Mouse (Mus musculus): ENCODE data around the gene Chmp2a. TPM values are rescaled to one million over a fixed set of nuclear protein-coding genes. Genes with fewer than 3 reads are reported as not detected.

Gene Chmp2a
- polyA plus RNA-seq (2017; shearing (Covaris generic)) = 163 TPM

DNA sequence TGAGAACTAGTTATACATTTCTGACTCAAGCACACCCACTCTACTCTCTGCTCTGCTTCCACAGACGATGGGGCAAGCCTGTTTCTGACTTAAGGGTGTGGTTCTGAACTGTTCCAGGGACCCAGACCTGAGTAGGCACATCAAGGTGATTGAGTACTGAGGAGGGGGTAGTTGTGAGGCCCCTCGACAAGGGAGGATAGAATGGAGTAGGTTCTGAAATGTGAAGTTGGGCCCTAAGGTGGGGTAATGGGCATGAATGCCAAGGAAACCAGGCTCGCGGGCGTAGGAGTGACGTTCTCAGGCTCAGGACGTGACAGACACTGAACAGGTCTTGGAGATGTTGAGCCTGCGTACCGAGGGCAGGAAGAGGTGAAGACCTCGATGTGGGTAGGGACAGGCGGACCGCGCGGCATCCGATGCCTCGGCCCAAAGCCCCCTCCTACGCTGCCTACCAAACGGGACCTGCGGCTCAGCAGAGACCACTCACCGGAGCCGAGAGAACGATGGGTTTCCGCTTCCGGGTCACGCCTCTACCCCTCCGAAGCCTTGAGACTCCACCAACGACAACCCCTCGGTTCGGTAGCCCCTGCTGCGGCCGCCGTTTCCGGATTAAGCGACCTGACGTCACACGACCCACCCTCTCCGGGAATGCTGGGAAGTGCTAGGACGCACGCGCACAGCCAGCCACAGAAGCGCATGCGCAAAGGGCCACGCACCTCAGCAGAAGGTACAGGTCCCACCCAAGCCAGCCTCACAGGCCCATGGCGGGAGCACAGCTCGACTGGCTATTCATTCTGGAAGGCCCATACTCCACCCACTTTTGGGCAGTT is at the start of gene Chmp2a:
Gene Chmp2a, minus strand, starts transcription at position 660 of the 830 bp plus-strand sequence.

DNA sequence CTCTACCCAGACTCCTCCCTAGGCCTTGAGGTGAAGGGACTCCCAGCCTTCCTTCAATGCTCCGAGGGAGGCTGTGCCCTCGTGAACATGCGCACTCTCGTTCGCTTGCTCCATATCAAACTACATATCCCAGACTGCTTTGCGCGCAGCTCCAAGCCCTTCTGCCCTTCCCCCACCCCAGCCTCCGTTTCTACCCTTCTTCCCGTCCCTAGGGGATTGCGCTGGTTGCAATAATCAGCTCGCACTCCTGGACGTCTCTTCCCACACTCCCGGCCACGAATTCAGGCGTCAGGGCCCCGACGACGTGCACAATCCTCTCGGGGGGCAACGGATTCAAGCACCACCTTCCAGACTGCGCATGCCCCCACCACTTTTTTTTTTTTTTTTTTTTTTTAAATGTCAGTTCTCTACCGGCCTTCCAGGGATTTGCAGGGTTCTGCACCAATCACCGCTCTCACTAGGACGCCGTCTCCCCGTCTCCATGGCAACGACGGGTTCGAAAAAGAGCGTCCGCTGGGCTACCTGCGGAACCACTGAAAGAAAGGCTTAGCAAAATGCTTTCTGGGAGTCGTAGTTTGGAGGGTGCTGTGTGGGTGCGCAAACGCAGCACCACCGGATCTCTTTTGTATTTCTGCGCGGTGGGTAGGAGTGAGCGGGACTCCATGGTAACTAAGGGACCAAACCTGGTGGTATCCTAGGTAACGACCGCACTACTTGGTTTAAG is 19.8 kb upstream of the Chmp2a start, which contains the start of gene Mzf1:
Gene Mzf1, minus strand, starts transcription at position 478 of the 724 bp plus-strand sequence.

DNA sequence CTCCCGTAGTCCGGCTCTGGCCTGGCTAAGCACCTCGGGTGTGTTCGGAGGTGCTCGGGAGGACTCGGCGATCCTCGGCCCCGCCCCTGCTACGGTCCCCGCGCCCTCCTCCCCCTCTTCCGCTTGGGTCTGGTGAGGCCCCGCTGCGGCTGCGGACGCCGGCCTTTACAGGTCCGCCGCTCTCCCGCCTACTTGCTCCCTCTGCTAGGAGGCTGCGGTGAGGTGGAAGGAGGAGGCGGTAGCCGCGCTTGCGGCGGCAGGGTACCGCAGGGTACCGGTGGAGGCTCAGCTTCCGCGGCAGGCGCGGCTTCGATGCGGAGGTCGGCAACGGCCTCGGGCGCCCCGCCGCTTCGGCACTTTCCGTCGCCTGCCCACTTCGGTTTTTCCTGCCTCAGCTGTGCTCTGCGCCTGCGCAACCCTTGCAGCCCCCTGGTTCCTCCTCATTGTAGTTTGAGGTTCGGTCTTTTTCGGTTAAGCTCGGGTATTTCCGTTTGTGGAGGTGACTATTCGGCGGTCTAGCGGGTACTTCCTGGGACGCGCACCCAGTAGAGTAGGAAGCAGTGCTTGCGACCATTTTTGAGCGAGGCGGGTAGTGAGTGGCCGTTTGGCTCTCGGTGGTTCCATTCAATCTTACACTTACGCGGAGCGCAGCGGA is 3.4 kb upstream of the Chmp2a start, which contains the start of gene Ube2m:
Gene Ube2m, minus strand, starts transcription at position 375 of the 655 bp plus-strand sequence.

DNA sequence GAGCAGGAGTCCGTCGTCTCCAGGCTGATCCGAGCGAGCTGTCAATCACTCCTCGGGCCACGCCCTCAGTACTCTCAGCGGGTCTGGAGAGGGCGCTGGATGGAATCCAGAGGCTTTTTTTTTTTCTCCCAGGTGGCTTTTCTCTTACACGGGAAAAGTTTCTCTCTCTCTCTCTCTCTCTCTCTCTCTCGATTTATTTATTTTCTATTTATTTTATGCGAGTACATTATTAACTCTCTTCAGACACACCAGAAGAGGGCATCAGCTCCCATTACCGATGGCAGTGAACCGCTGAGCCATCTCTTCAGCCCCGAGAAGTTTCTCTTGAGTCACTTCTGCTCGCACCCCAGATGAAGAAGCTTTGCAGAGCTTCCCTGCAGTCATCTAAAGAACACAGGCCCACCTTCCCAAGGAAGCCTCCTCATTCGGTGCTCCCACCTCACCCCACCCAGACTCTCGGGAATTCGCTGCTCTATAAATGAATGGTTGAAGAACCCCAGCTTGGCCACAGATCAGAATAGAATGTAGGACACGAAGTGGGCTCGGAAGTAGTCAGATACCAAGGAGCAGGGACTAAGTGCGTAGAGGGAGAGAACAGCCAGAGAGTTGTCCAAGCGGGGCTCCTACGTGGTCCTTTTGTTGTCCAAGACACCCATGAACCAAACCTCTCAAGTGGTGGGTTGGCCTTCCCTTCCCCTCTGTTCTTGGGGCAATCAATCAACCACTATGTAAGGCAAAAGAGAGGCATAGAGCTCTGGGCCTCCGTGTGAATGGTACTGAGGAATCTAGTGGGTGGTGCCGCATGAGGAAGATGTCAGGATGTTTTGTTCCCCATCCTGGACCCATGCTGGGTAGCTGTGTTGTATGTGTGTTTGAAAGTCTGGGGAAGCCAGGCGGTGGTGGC is 24.4 kb downstream of the Chmp2a start, which contains the start of gene Zbtb45:
Gene Zbtb45, minus strand, starts transcription at position 30 of the 904 bp plus-strand sequence.

DNA sequence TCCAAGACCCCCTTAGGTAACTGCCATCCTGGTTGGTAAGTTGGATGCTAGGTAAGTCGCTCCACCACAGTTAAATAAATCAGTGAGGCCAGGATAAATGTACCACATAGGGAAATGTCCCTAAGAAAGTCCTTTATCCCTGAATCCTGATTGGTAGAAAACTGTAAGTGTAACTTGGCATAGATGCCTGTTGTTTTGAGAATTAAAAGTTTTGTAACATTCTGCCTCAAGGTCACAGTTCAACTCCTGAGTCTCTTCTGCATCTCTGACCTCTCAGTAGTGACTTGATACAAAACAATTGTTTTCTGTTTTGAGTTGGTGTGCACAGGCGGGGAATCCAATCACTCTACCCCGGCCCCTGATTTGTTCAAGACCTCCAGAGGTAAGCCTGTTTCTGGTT is 35.8 kb downstream of the Chmp2a start, which contains the start of gene Trim28:
Gene Trim28, plus strand, starts transcription at position 264 of the 400 bp plus-strand sequence.

DNA sequence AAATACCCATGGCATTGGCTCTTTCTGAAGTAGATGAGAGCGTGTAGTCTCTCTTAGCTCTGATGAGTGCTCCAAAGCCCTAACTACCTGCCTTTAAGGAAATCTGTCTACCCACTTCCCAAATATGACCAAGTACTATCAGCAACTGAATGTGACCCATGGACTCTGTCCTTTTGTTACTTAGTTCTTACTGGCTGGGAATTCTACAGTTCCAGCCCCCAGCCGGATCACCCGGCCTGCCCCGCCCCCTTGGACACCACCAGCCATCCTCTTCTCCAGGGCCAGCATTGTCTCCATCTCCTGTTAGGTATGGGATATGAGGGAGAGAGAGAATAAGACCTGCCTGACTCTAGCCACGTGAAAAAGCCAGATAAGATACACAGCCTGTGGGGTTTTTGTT is 36.6 kb downstream of the Chmp2a start, which contains the start of gene Slc27a5:
Gene Slc27a5, minus strand, starts transcription at position 140 of the 400 bp plus-strand sequence.

Other genes starting within 250 kb of the Chmp2a start
- gene Zscan18, start 231.2 kb downstream of the Chmp2a start, polyA plus RNA-seq (2017; shearing (Covaris generic)) = 12.5 TPM
- 7.6 TPM for gene Zfp329, start 215.9 kb downstream of the Chmp2a start, polyA plus RNA-seq (2017; shearing (Covaris generic))
- 91.6 TPM for gene Zfp110, start 200.0 kb downstream of the Chmp2a start, polyA plus RNA-seq (2017; shearing (Covaris generic))
- gene Zfp128, start 153.6 kb downstream of the Chmp2a start, polyA plus RNA-seq (2017; shearing (Covaris generic)) = 0.42 TPM
- 5.2 TPM for gene Zscan22, start 137.0 kb downstream of the Chmp2a start, polyA plus RNA-seq (2017; shearing (Covaris generic))
- gene Rps5, start 112.5 kb downstream of the Chmp2a start, polyA plus RNA-seq (2017; shearing (Covaris generic)) = 1,062 TPM
- gene Rnf225, start 107.4 kb downstream of the Chmp2a start, polyA plus RNA-seq (2017; shearing (Covaris generic)) = not detected
- 0.60 TPM for gene Zfp324, start 69.0 kb downstream of the Chmp2a start, polyA plus RNA-seq (2017; shearing (Covaris generic))
- 3.5 TPM for gene Zfp446, start 57.0 kb downstream of the Chmp2a start, polyA plus RNA-seq (2017; shearing (Covaris generic))
- gene Slc27a5, start 36.6 kb downstream of the Chmp2a start, polyA plus RNA-seq (2017; shearing (Covaris generic)) = 0.21 TPM
- 106 TPM for gene Trim28, start 35.7 kb downstream of the Chmp2a start, polyA plus RNA-seq (2017; shearing (Covaris generic))
- 6.3 TPM for gene Zbtb45, start 24.8 kb downstream of the Chmp2a start, polyA plus RNA-seq (2017; shearing (Covaris generic))
- gene Ube2m, start 3.5 kb upstream of the Chmp2a start, polyA plus RNA-seq (2017; shearing (Covaris generic)) = 133 TPM
- 0.09 TPM for gene Mzf1, start 20.0 kb upstream of the Chmp2a start, polyA plus RNA-seq (2017; shearing (Covaris generic))
- gene Vmn1r85, start 60.4 kb upstream of the Chmp2a start, polyA plus RNA-seq (2017; shearing (Covaris generic)) = not detected
- not detected for gene Vmn1r86, start 85.1 kb upstream of the Chmp2a start, polyA plus RNA-seq (2017; shearing (Covaris generic))
- 0.16 TPM for gene Vmn1r87, start 105.3 kb upstream of the Chmp2a start, polyA plus RNA-seq (2017; shearing (Covaris generic))
- 0.07 TPM for gene Vmn1r88, start 124.8 kb upstream of the Chmp2a start, polyA plus RNA-seq (2017; shearing (Covaris generic))
- not detected for gene Vmn1r89, start 178.2 kb upstream of the Chmp2a start, polyA plus RNA-seq (2017; shearing (Covaris generic))
- 13.6 TPM for gene Lig1, start 242.5 kb upstream of the Chmp2a start, polyA plus RNA-seq (2017; shearing (Covaris generic))
- 1.7 TPM for gene Zswim9, start 243.9 kb upstream of the Chmp2a start, polyA plus RNA-seq (2017; shearing (Covaris generic))

All from effector memory CD4-positive, alpha-beta T cell, adult 5 months (primary cell).